Mouse (Mus musculus): ENCODE results near the gene Fkbp2. TPM values are rescaled to one million over a fixed set of nuclear protein-coding genes. Genes with fewer than 3 reads are reported as not detected.

Gene Fkbp2
- polyA plus RNA-seq, 1 experiment from 2014 or later = 86.9 TPM

DNA sequence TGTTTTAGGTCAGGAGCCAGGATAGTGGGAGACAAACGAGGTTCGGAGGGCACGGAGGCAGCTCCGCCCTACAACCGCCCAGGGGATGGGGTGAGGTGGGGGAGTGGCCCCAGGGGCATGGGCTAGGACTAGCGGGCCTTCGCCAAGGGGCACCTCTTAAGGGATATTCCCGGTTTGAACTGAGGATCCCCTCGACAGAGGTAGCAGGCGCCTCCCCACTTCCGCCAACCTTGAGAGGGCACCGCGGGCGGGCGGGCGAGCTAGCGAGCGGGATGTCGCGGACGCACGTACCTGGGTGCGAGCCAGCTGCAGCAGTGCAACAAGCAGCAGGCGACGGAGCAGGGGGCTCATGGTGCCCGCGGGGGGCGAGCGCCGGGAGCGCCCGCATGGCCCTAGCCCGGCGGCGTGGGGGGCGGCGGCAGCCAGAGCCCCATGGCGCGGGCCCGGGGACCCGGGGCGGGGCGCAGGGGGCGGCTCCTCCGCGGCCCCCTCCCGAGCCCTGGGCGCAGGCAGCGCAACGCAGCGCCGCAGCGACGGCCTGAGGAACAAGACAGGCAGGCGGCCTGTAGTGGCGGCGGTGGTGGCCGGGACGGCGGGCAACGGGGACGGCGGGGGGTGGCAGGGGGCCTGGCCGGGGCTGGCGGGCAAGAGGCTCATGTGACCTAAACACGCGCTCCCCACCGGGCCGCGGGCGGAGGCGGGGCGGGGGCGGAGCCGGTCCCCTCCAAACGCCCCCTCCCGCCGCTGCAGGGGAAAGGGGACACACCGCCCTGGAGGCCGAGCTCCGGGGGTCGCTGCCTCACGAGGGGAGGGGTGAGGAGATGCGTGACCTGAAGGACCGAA, 7.0 kb upstream of the Fkbp2 start, which contains the start of gene Vegfb:
Gene Vegfb (minus strand): TSS at position 591 of the 843 bp plus-strand sequence.
- Histone ChIP-seq H3K4me1 (peaks cover 31% of the 10 kb centered on the region), H3K36me3 (ENCODE audit: poor library complexity, severe bottlenecking) (peaks cover 20% of the 10 kb centered on the region), H3K27ac (peak within 1 kb of the TSS; percentile 75), H3K9me3 (replicated peaks) (no peaks in the 10 kb centered on the region), H3K9ac (peak within 1 kb of the TSS; percentile 83), H3K27me3 (no peaks in the 10 kb centered on the region), H3K4me2 (peak within 1 kb of the TSS; percentile 78), H3K4me3 (peak within 1 kb of the TSS; percentile 69)
- peak; percentile 54 for ATAC-seq
- under 1% methylated on average over 78 of the region's 85 CpGs for WGBS

DNA sequence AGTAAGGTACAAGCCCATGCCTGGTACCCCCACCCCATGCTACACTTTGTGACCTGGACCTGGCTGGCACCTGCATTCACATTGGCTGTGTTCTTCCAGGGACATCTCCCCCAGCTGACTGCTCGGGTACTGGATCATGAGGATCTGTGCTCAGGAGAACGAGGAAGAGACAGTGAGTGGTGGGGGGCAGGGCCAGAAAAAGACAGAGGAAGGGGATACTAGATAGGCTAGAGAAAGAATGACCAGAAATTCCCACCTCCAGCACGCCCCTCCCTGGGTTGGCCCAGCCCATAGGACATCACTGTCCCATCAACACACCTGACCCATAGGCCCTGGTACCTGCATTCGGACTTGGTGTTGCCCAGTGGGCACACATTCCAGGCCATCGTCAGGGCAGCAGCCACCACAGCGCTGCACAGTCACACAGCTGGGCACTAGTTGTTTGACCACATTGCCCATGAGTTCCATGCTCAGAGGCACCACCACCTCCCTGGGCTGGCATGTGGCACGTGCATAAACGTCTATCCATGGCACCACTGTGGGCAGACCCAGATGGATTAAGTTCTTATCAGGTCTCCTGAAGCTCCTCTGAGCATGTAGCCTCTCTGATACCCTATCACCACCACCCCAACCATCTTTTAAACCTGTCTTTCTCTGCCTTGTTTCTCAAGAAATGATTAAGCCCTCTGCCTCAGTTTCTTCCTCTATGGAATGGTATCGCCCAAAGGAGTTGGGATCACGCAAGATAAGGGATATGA, 5.8 kb upstream of the Fkbp2 start:
- Histone ChIP-seq H3K9ac (peak overlapping the region; percentile 83; the same call in 1 of the 2 replicates), H3K4me2 (peak overlapping the region; percentile 78), H3K27ac (no peak overlapping the region), H3K36me3 (ENCODE audit: poor library complexity, severe bottlenecking) (peaks cover 23% of the 10 kb centered on the region), H3K9me3 (replicated peaks) (no peaks in the 10 kb centered on the region), H3K4me3 (peak overlapping the region; percentile 69), H3K4me1 (peaks cover 26% of the 10 kb centered on the region), H3K27me3 (no peaks in the 10 kb centered on the region)
- no peak for ATAC-seq
- WGBS = 77% methylated on average over 10 of the region's 10 CpGs

DNA sequence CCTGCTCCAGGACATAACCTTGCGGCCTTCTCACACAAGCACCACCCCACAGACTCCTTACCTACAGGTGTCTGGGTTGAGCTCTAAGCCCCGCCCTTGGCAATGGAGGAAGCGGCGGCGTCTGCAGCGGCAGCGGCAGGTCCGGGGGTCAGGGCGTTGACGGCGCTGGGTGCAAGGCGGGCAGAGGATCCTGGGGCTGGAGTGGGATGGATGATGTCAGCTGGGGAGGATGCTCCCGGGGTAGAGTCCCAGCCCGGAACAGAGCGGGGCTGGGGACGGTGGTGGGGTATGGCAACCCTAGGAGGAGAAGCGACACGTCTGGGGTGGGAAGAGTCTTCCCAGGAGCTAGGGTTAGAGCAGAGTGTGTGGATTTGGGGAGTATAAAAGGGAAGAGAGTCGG, 5.0 kb upstream of the Fkbp2 start:
- Histone ChIP-seq H3K4me1 (peaks cover 31% of the 10 kb centered on the region), H3K4me2 (no peak overlapping the region), H3K27me3 (no peaks in the 10 kb centered on the region), H3K27ac (no peak overlapping the region), H3K4me3 (no peak overlapping the region), H3K36me3 (ENCODE audit: poor library complexity, severe bottlenecking) (peaks cover 23% of the 10 kb centered on the region), H3K9me3 (replicated peaks) (no peaks in the 10 kb centered on the region), H3K9ac (no peak overlapping the region)
- 86% methylated on average over 19 of the region's 19 CpGs for WGBS
- ATAC-seq = no peak

DNA sequence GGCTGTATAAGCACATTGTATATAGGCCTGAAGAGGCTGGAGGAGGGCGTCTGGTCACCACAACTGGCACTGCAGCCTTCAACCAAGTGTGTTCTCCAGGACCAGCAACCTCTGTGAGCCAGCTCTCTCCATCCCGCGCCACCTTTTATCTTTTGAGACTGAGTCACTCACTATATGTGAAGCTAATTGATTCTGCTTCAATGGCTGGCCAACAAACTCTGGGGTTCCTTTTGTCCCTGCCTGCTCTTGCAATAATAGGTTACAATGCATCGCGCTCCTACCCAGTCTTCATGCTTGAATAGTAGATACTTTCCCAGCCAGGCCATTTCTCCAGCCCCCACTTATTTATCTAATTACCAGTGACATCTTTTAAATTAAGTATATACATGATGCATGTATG, 3.3 kb upstream of the Fkbp2 start:
- H3K4me2 ChIP-seq = no peak overlapping the region
- H3K4me1 ChIP-seq = peaks cover 41% of the 10 kb centered on the region
- H3K27ac ChIP-seq = no peak overlapping the region
- WGBS = 22% methylated on average over 5 of the region's 5 CpGs
- H3K27me3 ChIP-seq = no peaks in the 10 kb centered on the region
- no peak overlapping the region for H3K9ac ChIP-seq
- ATAC-seq = no peak
- no peaks in the 10 kb centered on the region for H3K9me3 ChIP-seq (replicated peaks)
- no peak overlapping the region for H3K4me3 ChIP-seq
- H3K36me3 ChIP-seq (ENCODE audit: poor library complexity, severe bottlenecking) = peaks cover 25% of the 10 kb centered on the region

DNA sequence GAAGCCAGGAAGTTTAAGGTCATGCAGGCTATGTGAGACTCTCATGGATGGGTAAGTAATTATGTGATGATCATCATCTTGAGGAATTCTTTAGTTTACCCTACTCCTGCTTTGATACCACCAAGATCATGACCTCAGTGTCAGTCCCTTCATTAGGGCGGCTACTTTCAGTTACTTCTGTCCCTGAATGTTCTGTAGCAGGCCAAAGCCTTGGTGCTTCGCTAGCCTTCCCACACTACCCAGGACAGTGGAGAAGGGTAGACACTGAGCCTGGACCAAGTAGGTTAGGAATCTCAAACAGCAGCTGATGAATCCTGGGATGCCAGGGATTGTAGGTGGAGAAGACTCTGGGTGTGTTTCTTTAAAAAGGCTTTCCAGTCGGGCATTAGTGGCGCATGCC, 1.2 kb upstream of the Fkbp2 start:
- 92% methylated on average over 4 of the region's 4 CpGs for whole genome bisulfite sequencing
- no peak for ATAC-seq
- no peak overlapping the region for H3K27ac ChIP-seq
- peak overlapping the region; percentile 91; the same call in 1 of the 2 replicates for H3K4me2 ChIP-seq
- 0 out of 2 replicates have a peak overlapping the region, but pooled peaks have one; percentile 52 for H3K4me3 ChIP-seq
- H3K27me3 ChIP-seq = no peaks in the 10 kb centered on the region
- no peak overlapping the region for H3K9ac ChIP-seq
- H3K36me3 ChIP-seq (ENCODE audit: poor library complexity, severe bottlenecking) = peaks cover 45% of the 10 kb centered on the region
- H3K4me1 ChIP-seq = peaks cover 48% of the 10 kb centered on the region
- no peaks in the 10 kb centered on the region for H3K9me3 ChIP-seq (replicated peaks)

DNA sequence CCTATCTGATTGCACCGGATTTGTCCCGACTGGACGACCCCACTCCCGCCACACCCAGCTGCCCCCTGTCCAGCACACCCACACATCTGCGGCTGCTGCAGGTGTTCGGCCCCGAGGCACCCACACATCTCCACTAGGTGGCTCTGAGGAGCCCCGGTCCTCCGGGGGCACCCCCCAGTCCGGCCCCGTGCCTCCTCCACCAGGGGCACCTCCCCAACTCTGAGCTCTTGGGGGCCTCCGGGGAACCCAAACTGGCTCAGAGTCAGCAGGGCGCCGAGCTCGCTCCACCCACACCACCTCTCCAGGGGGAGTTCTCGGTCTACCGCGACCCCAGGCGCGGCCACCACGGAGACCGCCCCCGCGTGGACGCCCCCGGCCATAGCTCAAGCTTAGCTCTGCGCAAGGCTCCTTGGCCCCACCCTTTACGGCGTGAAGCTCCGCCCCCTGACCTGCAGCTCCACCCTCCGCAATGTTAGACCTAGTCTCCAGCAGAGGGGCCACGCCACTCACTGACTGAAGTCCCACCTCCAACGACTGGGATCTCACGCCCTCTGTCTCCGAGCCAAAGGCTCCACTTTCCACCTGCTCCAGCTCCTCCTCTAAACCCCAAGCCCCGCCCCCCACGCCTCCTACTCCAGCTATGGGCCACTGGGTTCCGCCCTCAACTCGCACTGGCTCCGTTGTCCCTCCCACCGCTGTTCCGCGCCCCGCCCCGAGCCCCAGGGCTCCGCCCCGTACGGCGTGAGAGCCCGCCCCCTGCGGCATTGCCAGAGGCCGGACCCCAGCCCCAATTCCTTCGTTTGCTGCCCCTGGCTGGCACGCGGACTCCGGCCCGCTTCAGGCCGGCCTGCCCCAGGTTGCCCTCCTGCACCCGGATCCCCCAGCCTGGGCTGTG, 568 bp downstream of the Fkbp2 start:
- Histone ChIP-seq H3K4me2 (peak overlapping the region; percentile 91), H3K4me1 (peaks cover 43% of the 10 kb centered on the region), H3K36me3 (ENCODE audit: poor library complexity, severe bottlenecking) (peaks cover 34% of the 10 kb centered on the region), H3K9me3 (replicated peaks) (no peaks in the 10 kb centered on the region), H3K9ac (peak overlapping the region; percentile 73), H3K27me3 (no peaks in the 10 kb centered on the region), H3K27ac (peak overlapping the region; percentile 86), H3K4me3 (peak overlapping the region; percentile 52)
- peak; percentile 85 for ATAC-seq
- WGBS = under 1% methylated on average over 56 of the region's 59 CpGs

DNA sequence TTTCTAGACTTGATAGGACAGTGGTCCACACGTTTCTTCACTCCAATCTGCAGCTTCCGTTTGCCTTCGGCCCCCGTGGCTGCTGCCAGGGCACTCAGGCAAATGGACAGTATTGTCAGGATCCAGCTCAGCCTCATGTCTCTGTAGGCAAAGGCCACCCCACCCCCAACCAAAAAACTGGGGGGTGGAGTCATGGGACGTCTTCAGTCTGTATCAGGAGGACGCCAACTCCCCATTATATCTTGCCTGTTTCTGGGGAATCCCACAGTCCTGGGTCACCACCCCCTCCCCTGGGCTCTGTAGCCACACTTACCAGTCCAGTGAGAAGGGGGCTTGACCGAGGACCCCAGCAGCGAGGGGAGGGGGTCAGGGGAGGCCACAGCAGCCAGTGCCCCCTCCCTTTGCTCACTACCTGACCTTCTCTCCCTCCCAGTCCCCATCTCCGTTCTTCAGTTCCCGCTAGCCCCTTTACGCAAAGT, 1.3 kb downstream of the Fkbp2 start:
- Histone ChIP-seq H3K9ac (peak overlapping the region; percentile 73), H3K9me3 (replicated peaks) (no peaks in the 10 kb centered on the region), H3K4me3 (peak overlapping the region; percentile 52), H3K36me3 (ENCODE audit: poor library complexity, severe bottlenecking) (peaks cover 32% of the 10 kb centered on the region), H3K4me1 (peaks cover 44% of the 10 kb centered on the region), H3K27me3 (no peaks in the 10 kb centered on the region), H3K4me2 (peak overlapping the region; percentile 91), H3K27ac (peak overlapping the region; percentile 86)
- ATAC-seq = no peak
- 10% methylated on average over 11 of the region's 11 CpGs for WGBS

DNA sequence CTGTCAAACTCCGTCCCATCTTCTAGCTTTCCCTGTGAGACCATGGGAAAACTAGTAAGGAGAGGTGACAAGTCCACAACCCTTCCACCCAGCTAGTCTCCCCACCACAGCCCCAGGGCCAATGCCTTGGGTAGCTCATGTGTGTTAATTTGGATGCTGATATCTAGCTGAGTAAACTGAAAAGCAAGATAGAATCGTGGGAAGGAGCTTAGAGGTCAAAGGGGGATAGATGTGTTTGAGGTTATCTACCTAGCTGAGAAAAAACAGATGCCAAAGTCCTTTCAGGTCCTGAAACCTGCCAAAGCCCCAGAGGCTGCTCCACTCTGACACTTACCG, 1.7 kb downstream of the Fkbp2 start:
- WGBS = 54% methylated on average over 3 of the region's 3 CpGs
- H3K27me3 ChIP-seq = no peaks in the 10 kb centered on the region
- peak overlapping the region; percentile 86 for H3K27ac ChIP-seq
- H3K36me3 ChIP-seq (ENCODE audit: poor library complexity, severe bottlenecking) = peaks cover 32% of the 10 kb centered on the region
- H3K9me3 ChIP-seq (replicated peaks) = no peaks in the 10 kb centered on the region
- H3K4me1 ChIP-seq = peaks cover 48% of the 10 kb centered on the region
- H3K4me3 ChIP-seq = peak overlapping the region; percentile 52
- H3K9ac ChIP-seq = peak overlapping the region; percentile 73; the same call in 1 of the 2 replicates
- peak overlapping the region; percentile 91 for H3K4me2 ChIP-seq
- no peak for ATAC-seq

DNA sequence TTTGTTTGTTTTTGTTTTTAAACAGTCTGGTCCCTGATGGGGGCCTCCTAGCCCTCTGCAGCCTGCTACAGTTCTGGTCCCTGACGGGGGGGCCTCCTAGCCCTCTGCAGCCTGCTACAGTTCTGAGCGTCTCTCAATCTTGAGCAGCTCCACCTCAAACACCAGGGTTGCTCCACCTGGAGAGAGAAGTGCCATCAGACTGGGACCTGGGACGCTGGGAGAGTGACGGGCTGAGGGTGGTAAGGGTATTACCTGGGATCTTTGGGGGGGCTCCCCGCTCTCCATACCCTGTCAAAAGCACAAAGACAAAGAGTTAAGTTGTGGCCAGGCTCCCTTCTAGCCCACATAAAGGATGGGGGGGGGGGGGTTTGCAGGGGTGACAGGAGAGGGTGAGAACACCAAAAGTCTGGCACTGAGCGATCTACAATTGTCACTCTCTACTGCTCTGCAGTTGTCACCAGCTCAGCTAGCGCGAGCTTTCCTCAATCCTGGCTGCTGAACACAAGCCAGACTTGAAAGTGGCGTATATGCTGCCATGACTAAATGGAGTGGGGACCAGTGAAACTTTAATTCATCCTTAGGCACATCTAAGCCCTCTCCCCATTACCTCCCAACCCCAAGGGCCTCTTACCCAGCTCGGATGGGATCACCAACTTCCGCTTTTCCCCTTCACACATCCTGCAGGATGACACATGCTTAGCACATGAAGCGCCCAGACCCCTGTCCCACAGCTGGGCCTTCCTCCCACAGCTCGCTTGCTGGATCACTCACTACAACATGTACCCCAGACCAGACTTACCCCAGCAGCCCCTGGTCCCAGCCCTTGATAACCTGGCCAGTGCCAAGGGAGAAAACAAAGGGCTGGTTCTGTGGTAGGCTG, 2.3 kb downstream of the Fkbp2 start:
- H3K36me3 ChIP-seq (ENCODE audit: poor library complexity, severe bottlenecking) = peaks cover 32% of the 10 kb centered on the region
- no peaks in the 10 kb centered on the region for H3K9me3 ChIP-seq (replicated peaks)
- H3K4me1 ChIP-seq = peaks cover 48% of the 10 kb centered on the region
- peak overlapping the region; percentile 91 for H3K4me2 ChIP-seq
- H3K27me3 ChIP-seq = no peaks in the 10 kb centered on the region
- peak overlapping the region; percentile 52 for H3K4me3 ChIP-seq
- peak overlapping the region; percentile 86 for H3K27ac ChIP-seq
- no peak for ATAC-seq
- peak overlapping the region; percentile 73 for H3K9ac ChIP-seq
- 88% methylated on average over 13 of the region's 13 CpGs for WGBS

DNA sequence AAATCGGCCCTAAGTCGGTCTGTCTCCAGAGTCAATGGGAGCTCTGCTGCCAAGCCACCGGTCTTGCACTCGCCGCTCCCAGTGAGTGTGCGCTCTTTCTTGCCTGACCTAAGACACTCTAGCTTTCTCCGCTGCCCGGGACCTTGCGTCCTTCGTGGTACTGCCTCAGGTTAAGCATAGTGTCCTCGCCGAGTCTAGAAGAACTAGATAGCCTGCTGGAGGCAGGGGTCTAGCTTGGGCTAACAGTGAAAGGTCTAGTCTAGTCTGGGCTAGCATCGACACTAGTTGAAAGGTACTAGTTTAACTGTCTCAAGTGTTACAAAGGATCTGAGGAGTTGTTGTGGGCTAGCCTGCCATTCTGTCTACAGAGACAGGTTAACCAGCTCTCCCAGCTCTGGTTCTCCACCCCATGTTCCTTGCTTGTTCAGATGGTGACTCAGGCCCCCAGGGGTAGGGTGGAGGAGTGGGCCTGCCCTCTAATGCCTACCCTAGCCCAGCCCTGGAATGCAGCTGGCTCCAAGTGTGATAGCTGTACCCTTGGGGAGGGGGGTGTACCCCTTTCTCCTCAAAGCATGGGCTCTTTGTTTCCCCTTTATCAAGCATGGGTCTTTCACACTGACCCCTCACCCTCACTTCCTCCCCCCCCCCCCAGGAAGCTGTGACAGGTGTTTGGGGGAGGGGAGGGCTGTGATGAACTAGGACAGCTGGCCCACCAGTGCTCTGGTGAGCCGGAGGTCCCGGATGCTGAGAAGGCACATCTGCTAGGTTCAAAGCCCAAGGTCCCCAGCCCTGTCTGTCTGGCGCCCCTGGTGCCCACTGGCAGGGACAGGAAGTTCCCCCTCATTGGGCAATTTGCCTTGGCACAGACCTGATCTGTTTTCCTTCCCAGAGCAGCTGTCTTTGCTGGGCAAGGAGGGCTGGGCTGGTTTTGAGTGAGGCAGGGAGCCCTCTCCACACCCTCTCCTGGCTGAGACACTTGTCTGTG, 4.5 kb downstream of the Fkbp2 start, which contains the start of gene Plcb3:
Gene Plcb3 (minus strand): TSS at position 934 of the 985 bp plus-strand sequence.
- Histone ChIP-seq H3K9ac (peak within 1 kb of the TSS; percentile 88), H3K9me3 (replicated peaks) (no peaks in the 10 kb centered on the region)
- peak; percentile 5; the same call in 1 of the 2 replicates for ATAC-seq

More for the DNA sequence above, 4.5 kb downstream of the Fkbp2 start, which contains the start of gene Plcb3:
- peak within 1 kb of the TSS; percentile 96 for H3K27ac ChIP-seq
- peak within 1 kb of the TSS; percentile 91 for H3K4me2 ChIP-seq
- peak within 1 kb of the TSS; percentile 89 for H3K4me3 ChIP-seq
- peaks cover 23% of the 10 kb centered on the region for H3K36me3 ChIP-seq (ENCODE audit: poor library complexity, severe bottlenecking)
- WGBS = 0% methylated on average over 16 of the region's 16 CpGs
- peaks cover 14% of the 10 kb centered on the region for H3K27me3 ChIP-seq
- H3K4me1 ChIP-seq = peaks cover 44% of the 10 kb centered on the region

All from forebrain, embryonic 13.5 days (tissue).